Mouse (Mus musculus) olfactory bulb, adult 2 months (tissue): ENCODE measurements around the gene Gm21833.

Experiments
- CTCF ChIP-seq: fragments of 200-500 bp; IDR thresholded peaks from 2 replicates; pipeline ENCODE4 v1.5.1; 2012; ENCODE audit warnings: low read depth, mild to moderate bottlenecking, low read length, moderate library complexity; ENCODE audit not compliant: insufficient read depth
- POLR2A ChIP-seq: fragments of 200-500 bp; IDR thresholded peaks from 2 replicates; pipeline ENCODE4 v1.6.1; 2012; ENCODE audit warnings: mild to moderate bottlenecking, low read depth, low read length, moderate library complexity; ENCODE audit not compliant: insufficient read depth

- no peak for TF ChIP-seq POLR2A
- no peak for TF ChIP-seq CTCF
Measured at GRCm38 (mm10) chr16:82816615-82817014, 11.6 kb upstream of the Gm21833 start.
